Mouse (Mus musculus) liver, postnatal 0 days (tissue): Measurements from ENCODE around the gene Zfp106.

Experiments
- CTCF ChIP-seq: sonication (generic); IDR thresholded peaks from 2 replicates; pipeline ENCODE4 v1.5.1; 2016; ENCODE audit warnings: antibody characterized with exemption, low read depth
- EP300 ChIP-seq: IDR thresholded peaks from 2 replicates; pipeline ENCODE4 v1.6.1; 2016; ENCODE audit warnings: antibody characterized with exemption, low read depth, mild to moderate bottlenecking

DNA sequence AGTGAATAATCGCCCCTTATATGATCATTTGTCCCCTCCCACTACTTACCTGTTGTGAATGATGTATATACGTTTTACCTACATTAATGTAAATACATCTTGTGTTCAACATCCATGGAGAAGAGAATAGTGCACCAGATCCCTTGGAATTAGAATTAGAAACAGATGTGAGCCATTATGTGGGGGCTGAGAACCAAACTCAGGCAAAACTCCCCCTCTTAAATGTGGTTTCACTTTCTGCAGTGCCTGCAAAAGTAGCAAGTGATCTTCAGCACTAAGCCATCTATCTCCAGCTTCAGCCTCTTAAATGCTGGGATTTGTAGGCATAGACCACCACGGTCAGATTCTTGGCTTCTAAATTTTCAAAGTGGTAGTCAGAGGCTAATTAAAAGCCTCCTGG, 11.5 kb upstream of the Zfp106 start:
- no peak for TF ChIP-seq EP300
- TF ChIP-seq CTCF: no peak
